Mouse (Mus musculus): ENCODE data around the gene Chrng.

DNA sequence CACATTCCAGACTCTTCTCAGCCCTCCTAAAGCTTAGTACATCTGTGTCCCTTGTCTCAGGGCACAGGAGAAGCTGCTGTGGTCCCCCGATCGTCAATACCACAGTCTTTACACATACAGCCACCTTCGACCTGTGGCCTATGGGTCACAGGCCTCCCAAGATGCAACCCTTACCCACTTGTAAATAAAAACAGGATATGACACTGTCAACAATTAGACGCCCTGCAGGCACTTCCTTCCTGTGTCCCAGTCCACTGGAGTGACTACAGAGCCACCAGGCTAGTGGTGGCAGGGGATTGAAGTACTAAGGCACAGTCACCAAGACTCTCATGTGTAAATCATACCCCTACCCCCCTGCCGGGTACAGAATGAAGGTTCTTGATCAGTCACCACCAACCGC is 581 bp downstream of the Chrng start:
- TF ChIP-seq CTCF (IDR thresholded peaks at IDR 0.05; ENCODE audit: low read depth, low read length) (no peak), TAL1 (conservative IDR thresholded peaks at IDR 0.05; ENCODE audit: low read depth, low read length) (no peak), GATA1 (IDR thresholded peaks at IDR 0.05; ENCODE audit: borderline replicate concordance, low read length) (no peak)
